Mouse (Mus musculus) limb, embryonic 15.5 days (tissue): ENCODE measurements around the gene Atp10b. TPM values are rescaled to one million over a fixed set of nuclear protein-coding genes. Genes with fewer than 3 reads are reported as not detected.

Source experiments
- ATAC-seq: fragments of 200-750 bp; cut with Nextera tagmentation; 2 replicates; pipeline ENCODE4 v1.8.0; 2017; ENCODE audit warnings: low read depth, moderate TSS enrichment; ENCODE audit not compliant: insufficient number of reproducible peaks, low FRiP score, low TSS enrichment
- H3K27ac ChIP-seq: fragments of 300-500 bp; sonication (generic); 2 replicates; pipeline ENCODE4 v1.5.1; 2015; ENCODE audit warnings: moderate library complexity, mild to moderate bottlenecking, inconsistent platforms
- H3K27me3 ChIP-seq: fragments of 300-500 bp; sonication (generic); 2 replicates; pipeline ENCODE4 v1.6.1; 2015; ENCODE audit warnings: inconsistent platforms
- H3K36me3 ChIP-seq: fragments of 300-500 bp; sonication (generic); 2 replicates; pipeline ENCODE4 v1.6.1; 2015; ENCODE audit warnings: inconsistent platforms
- H3K4me1 ChIP-seq: fragments of 300-500 bp; sonication (generic); 2 replicates; pipeline ENCODE4 v1.6.1; 2015; ENCODE audit warnings: inconsistent platforms
- H3K4me2 ChIP-seq: fragments of 300-500 bp; sonication (generic); 2 replicates; pipeline ENCODE4 v1.6.1; 2015; ENCODE audit warnings: mild to moderate bottlenecking, inconsistent platforms
- H3K4me3 ChIP-seq: fragments of 300-500 bp; sonication (generic); 2 replicates; pipeline ENCODE4 v1.5.1; 2015; ENCODE audit warnings: mild to moderate bottlenecking, inconsistent platforms
- H3K9ac ChIP-seq: fragments of 300-500 bp; sonication (generic); 2 replicates; pipeline ENCODE4 v1.6.1; 2015; ENCODE audit warnings: inconsistent platforms
- H3K9me3 ChIP-seq: fragments of 300-500 bp; sonication (generic); 2 replicates; pipeline ENCODE4 v1.6.1; 2016; ENCODE audit warnings: inconsistent platforms
- WGBS: fragments of 180-500 bp; shearing (Covaris S2); methylation state at CpG from one replicate; pipeline ENCODE4 v1.1.7; 2015; 5-methylcytosine and 5-hydroxymethylcytosine counted together
- polyA plus RNA-seq: library from polyadenylated mRNA; unstranded; fragments of >200 nt; fragmentation: Nextera tagmentation; extraction: Ambion mirVana; gene quantifications from 2 replicates; pipeline ENCODE4 v1.2.1, GENCODE M21; 2015

Atp10b gene
- polyA plus RNA-seq, 1 experiment from 2014 or later = 1.6 TPM

- Histone ChIP-seq H3K4me2 (no peak overlapping the region), H3K4me3 (no peak overlapping the region), H3K27ac (no peak overlapping the region), H3K9ac (no peak overlapping the region), H3K27me3 (no peaks in the 10 kb centered on the region), H3K9me3 (no peaks in the 10 kb centered on the region), H3K4me1 (no peaks in the 10 kb centered on the region), H3K36me3 (no peaks in the 10 kb centered on the region)
- no peak for ATAC-seq
- WGBS = 36% methylated on average over 9 of the region's 9 CpGs
These were observed 10.7 kb downstream of the Atp10b start for GRCm38 (mm10) chr11:43160188-43160942.

DNA sequence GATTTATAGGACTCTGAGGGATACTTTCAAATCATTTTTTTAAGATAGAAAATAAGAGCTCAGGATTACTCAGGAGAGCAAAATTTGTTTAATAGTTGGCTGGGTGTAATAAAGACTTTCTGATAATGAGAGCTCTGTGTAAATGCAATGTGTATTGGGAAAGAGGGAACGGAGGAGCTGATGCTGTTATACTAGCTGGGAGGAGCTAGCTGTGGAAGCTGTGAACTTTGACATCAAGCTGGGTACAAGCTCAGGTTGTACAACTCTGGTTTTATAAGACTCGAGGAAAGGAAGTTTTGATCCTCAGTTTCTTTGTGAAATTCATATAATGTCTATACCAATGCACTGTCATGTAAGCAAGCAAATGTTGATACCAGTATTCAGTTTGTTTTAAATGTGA is 20.9 kb downstream of the Atp10b start:
- no peaks in the 10 kb centered on the region for H3K4me1 ChIP-seq
- no peaks in the 10 kb centered on the region for H3K27me3 ChIP-seq
- no peak overlapping the region for H3K9ac ChIP-seq
- no peaks in the 10 kb centered on the region for H3K36me3 ChIP-seq
- ATAC-seq = no peak
- no peak overlapping the region for H3K4me3 ChIP-seq
- H3K9me3 ChIP-seq = no peaks in the 10 kb centered on the region
- 65% methylated on average over 2 of the region's 2 CpGs for whole genome bisulfite sequencing
- H3K4me2 ChIP-seq = no peak overlapping the region
- H3K27ac ChIP-seq = no peak overlapping the region

- WGBS = 63% methylated on average over 6 of the region's 6 CpGs
These were observed 24.9 kb downstream of the Atp10b start for GRCm38 (mm10) chr11:43174359-43175116.

GRCm38 (mm10) chr11:43182401-43182800 is 32.7 kb downstream of the Atp10b start:
- ATAC-seq = no peak
- 82% methylated on average over 2 of the region's 2 CpGs for WGBS
- Histone ChIP-seq H3K4me3 (no peak overlapping the region), H3K36me3 (no peaks in the 10 kb centered on the region), H3K9me3 (no peaks in the 10 kb centered on the region), H3K4me1 (no peaks in the 10 kb centered on the region), H3K27me3 (no peaks in the 10 kb centered on the region), H3K4me2 (no peak overlapping the region), H3K27ac (no peak overlapping the region), H3K9ac (no peak overlapping the region)

More at GRCm38 (mm10) chr11:43174359-43175116, 24.9 kb downstream of the Atp10b start:
- no peak overlapping the region for H3K9ac ChIP-seq
- H3K27ac ChIP-seq = no peak overlapping the region
- H3K4me1 ChIP-seq = no peaks in the 10 kb centered on the region
- H3K36me3 ChIP-seq = no peaks in the 10 kb centered on the region
- no peak for ATAC-seq
- no peaks in the 10 kb centered on the region for H3K27me3 ChIP-seq
- H3K4me3 ChIP-seq = no peak overlapping the region
- H3K4me2 ChIP-seq = no peak overlapping the region
- H3K9me3 ChIP-seq = no peaks in the 10 kb centered on the region

DNA sequence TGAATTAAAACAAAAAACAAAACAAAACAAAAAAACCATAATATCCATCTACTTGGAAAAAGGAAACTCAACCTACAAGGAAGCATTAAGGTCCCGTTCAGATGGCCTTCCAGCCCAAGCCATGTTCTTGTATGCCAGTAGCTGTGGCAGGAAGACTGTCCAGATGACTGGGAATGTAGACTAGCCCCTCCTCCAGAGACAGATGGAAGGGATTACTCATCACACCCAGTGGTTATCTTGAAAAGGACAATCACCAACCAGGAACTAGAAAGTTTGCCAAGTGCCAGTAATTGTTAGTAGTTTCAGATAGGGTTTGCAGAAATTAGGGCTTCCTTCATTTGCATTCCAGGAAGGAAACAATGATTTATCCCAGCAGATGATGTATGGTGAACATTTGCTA is 33.1 kb downstream of the Atp10b start:
- Histone ChIP-seq H3K9ac (no peak overlapping the region), H3K27ac (no peak overlapping the region), H3K27me3 (no peaks in the 10 kb centered on the region), H3K4me1 (no peaks in the 10 kb centered on the region), H3K4me3 (no peak overlapping the region), H3K36me3 (no peaks in the 10 kb centered on the region), H3K4me2 (no peak overlapping the region), H3K9me3 (no peaks in the 10 kb centered on the region)
- no peak for ATAC-seq
- 69% methylated on average over 1 of the region's 1 CpGs for WGBS

DNA sequence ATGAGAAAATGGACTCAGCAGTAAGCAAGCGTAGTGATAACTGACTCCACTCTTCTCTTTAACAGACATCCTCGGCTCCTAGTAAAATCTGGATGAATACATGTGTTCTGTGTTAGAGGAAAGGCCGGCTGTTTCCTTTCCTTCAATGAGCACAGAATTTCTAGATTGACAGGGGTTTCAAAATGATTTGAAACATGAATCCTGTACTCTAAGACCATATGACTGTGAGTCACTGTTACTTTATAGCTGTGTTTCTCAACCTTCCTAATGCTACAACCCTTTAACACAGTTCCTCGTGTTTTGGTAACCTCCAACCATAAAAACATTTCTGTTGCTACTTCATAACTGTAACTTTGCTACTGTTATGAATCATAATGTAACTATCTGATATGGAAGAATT is 33.8 kb downstream of the Atp10b start:
- H3K4me2 ChIP-seq = no peak overlapping the region
- H3K27me3 ChIP-seq = no peaks in the 10 kb centered on the region
- no peak for ATAC-seq
- no peak overlapping the region for H3K27ac ChIP-seq
- no peaks in the 10 kb centered on the region for H3K36me3 ChIP-seq
- no peaks in the 10 kb centered on the region for H3K4me1 ChIP-seq
- 31% methylated on average over 4 of the region's 4 CpGs for WGBS
- H3K9ac ChIP-seq = no peak overlapping the region
- H3K4me3 ChIP-seq = no peak overlapping the region
- H3K9me3 ChIP-seq = no peaks in the 10 kb centered on the region

- Histone ChIP-seq H3K9ac (no peak overlapping the region), H3K4me3 (no peak overlapping the region), H3K9me3 (no peaks in the 10 kb centered on the region), H3K27me3 (no peaks in the 10 kb centered on the region), H3K27ac (no peak overlapping the region), H3K36me3 (no peaks in the 10 kb centered on the region), H3K4me1 (no peaks in the 10 kb centered on the region), H3K4me2 (no peak overlapping the region)
- 54% methylated on average over 6 of the region's 6 CpGs for WGBS
- no peak for ATAC-seq
These were observed 36.6 kb downstream of the Atp10b start for GRCm38 (mm10) chr11:43186291-43186690.

GRCm38 (mm10) chr11:43189817-43190593 is 40.3 kb downstream of the Atp10b start:
- ATAC-seq = no peak
- no peaks in the 10 kb centered on the region for H3K36me3 ChIP-seq
- no peaks in the 10 kb centered on the region for H3K27me3 ChIP-seq
- no peak overlapping the region for H3K27ac ChIP-seq
- no peaks in the 10 kb centered on the region for H3K9me3 ChIP-seq
- no peak overlapping the region for H3K4me3 ChIP-seq
- H3K9ac ChIP-seq = no peak overlapping the region
- no peaks in the 10 kb centered on the region for H3K4me1 ChIP-seq
- H3K4me2 ChIP-seq = no peak overlapping the region
- WGBS = 85% methylated on average over 3 of the region's 3 CpGs

GRCm38 (mm10) chr11:43198811-43199210 is 49.1 kb downstream of the Atp10b start:
- no peak for ATAC-seq
- Histone ChIP-seq H3K27ac (no peak overlapping the region), H3K4me1 (no peaks in the 10 kb centered on the region), H3K27me3 (no peaks in the 10 kb centered on the region), H3K9me3 (no peaks in the 10 kb centered on the region), H3K4me2 (no peak overlapping the region), H3K36me3 (no peaks in the 10 kb centered on the region), H3K9ac (no peak overlapping the region), H3K4me3 (no peak overlapping the region)
- 62% methylated on average over 2 of the region's 2 CpGs for WGBS

DNA sequence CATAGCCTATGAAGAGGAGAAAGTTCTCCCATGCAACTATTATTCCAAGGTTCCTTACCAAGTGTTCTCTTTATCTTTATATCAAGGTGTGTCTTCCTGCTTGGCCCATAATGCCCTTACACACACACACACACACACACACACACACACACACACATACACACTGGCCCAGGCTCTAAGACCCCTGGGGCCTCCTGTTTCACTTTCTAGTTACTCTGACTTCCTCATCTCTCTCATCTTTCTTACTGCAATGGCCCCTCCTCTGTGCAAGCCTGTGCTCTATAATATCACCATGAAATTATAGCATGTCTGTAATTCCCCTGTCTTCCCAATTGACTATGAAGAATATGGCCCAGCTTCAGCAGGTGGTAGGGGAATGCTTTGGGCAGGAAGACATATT is 49.7 kb downstream of the Atp10b start:
- Histone ChIP-seq H3K27me3 (no peaks in the 10 kb centered on the region), H3K9ac (no peak overlapping the region), H3K4me2 (no peak overlapping the region), H3K4me3 (no peak overlapping the region), H3K36me3 (no peaks in the 10 kb centered on the region), H3K4me1 (no peaks in the 10 kb centered on the region), H3K9me3 (no peaks in the 10 kb centered on the region), H3K27ac (no peak overlapping the region)
- ATAC-seq = no peak

- no peak for ATAC-seq
- Histone ChIP-seq H3K27ac (no peak overlapping the region), H3K9ac (no peak overlapping the region), H3K4me3 (no peak overlapping the region), H3K4me1 (no peaks in the 10 kb centered on the region), H3K9me3 (no peaks in the 10 kb centered on the region), H3K27me3 (no peaks in the 10 kb centered on the region), H3K36me3 (no peaks in the 10 kb centered on the region), H3K4me2 (no peak overlapping the region)
- WGBS = 88% methylated on average over 2 of the region's 2 CpGs
These were observed 50.4 kb downstream of the Atp10b start for GRCm38 (mm10) chr11:43200089-43200488.

- H3K9me3 ChIP-seq = no peaks in the 10 kb centered on the region
- 21% methylated on average over 3 of the region's 3 CpGs for WGBS
These were observed 53.9 kb downstream of the Atp10b start for GRCm38 (mm10) chr11:43203580-43203979.

More at GRCm38 (mm10) chr11:43203580-43203979, 53.9 kb downstream of the Atp10b start:
- no peak overlapping the region for H3K4me3 ChIP-seq
- no peaks in the 10 kb centered on the region for H3K4me1 ChIP-seq
- no peak overlapping the region for H3K9ac ChIP-seq
- no peaks in the 10 kb centered on the region for H3K36me3 ChIP-seq
- H3K4me2 ChIP-seq = no peak overlapping the region
- ATAC-seq = no peak
- no peak overlapping the region for H3K27ac ChIP-seq
- H3K27me3 ChIP-seq = no peaks in the 10 kb centered on the region
